Mouse (Mus musculus) spleen, postnatal 10 days (tissue): Measurements from ENCODE around the gene Gm20388.
"Not testable (repeated sequence)": the region's sequence is repeated elsewhere in the genome, so short reads cannot be mapped to it uniquely, and the experiment has no call there.

Experiments used
- DNase-seq, 2 experiments: peaks; one replicate each; pipeline ENCODE4 v3.0.0; 2021 to 2022; ENCODE audit warnings: low spot score in 2 of 2

Gene Gm20388

DNA sequence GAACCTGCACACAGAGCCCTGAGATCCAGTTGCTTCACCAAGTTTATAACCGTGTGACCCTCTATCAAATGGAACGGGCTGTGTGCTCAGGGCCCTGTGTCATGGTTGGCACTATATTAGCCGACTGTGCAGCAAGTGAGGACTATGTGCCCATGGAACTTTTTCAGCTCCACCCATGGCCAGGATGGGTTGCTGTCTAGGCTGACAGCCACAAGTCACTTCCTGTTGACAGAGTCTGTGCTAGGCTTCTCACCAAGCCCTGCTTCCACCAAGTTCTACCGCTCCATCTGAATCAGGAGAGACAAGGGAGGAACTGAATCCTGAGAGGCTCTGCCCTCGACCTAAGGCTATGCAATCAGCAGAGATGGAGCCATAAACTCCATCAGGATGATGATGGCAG is 2650.6 kb downstream of the Gm20388 start:
- no peak for DNase-seq

DNA sequence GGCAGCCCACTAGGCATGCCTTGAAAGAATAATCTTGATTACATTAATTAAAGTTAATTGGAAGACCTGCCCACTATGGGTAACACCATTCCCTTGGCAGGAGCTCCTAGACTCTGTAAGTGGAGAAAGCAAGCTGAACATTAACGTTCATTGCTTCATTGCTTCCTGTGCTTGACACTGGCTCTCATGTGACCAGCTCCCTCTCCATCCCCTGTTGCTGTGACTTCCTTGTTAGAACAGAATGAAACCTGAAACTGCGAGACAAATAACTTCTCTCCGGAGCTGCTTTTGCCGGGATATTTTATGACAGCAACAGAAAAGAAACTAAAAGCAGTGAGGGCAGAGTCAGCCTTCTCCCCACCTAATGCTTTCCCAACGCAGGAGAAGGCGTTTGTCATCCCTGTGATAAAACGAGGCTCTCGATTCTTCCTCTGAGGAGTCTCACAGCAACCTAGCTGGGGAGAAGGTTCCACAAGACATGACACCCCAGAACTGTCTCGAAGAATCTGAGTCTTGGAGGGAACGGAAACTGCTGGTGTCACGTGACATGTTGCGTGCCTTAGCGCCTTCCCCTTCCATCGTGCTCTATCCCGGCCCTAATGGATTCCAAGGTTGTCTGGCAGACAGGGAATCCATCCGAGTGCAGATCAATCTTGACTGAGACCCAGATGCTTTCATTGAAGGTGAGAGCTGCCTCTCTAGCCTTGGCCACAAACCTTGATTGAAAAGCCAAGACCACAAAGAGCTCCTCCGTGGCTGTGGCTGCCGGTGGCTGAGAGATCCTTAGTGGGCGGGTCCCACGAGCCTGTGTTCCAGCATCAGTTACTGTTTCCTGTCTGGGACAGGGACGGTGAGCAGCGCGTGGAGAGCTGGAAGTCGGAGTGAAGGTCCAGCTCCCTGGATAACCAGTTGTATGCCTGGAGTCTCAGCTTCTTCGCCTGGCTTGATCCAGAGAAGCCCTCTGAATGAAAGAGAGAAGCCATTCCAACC is 2654.0 kb downstream of the Gm20388 start:
- no peak for DNase-seq

DNA sequence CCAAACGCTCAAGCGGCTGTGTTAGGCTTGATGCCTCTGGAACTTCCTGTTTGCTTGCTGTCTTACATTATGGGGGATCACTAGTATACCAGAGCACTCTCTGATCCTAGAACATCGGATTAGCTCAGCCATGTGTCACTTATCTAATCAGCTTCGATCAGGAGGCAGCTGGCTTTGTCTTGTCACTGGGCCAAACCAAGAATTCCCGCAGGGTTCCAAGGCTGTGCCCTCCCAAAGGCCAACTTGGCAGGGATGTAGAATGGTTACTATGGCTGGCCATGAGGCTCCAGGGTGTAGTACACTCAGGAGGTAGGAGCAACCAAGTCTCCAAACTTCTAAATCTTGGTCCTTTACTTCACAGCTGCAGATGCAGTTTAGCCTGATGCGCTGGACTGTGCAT is 2656.1 kb downstream of the Gm20388 start:
- DNase-seq: peak in 1 of 2 experiments; percentile 45

DNA sequence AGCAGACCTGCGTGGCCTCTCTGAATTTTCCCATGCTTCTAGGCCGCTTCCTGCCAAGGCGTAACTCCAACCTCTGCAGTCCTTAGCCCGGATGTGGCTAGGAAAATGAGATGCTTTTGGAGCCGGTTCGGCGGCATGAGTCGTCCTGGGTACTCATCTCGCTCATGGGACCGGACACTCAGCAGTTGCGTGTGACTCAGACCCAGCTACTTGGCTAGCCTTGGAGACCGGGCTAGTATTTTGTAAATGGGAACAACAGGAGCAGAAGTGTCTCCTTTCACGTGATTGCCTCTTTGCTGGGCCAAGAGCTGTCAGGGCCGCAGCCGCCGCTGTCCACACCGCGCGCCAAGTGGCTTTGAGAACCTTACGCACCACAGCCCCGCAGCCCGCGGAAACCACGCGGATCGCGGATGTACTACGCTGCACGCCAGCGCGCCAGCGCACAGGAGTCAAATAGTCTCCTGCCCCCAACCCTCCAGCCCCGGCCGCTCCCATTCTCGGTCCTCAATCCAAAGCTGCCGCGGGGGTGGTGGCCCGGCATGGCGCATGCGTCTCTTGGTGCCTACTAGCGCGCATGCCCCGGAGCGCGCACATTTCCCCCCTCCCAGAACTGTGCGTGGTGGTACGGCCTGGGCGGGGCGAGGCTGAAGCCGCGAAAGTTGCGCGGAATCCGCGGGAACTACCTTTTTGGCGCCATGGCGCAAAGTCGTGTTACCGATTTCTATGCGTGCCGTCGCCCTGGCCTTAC is 2656.9 kb downstream of the Gm20388 start, which contains the start of gene Cdt1:
Gene Cdt1, plus strand, starts transcription at position 655 of the 748 bp plus-strand sequence.
- DNase-seq: peak; percentile 93 to 96

DNA sequence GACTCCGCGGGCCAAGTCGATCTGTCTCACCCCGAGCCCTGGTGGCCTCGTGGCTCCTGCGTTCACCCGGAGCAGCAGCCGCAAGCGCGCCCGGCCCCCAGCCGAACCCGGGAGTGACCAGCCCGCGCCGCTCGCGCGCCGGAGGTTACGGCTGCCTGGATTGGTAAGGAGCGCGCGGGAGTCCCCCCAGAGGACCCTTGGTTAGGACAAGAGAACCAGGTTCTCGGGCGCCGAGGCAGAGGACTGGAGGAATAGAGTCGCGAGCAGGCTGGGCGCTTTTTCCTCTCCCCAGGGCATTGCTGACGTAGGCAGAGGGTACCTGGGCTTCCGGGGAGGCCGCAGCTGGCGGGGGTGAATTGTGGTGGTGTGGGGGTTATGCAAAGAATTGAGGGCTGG is 2657.5 kb downstream of the Gm20388 start:
- peak in 1 of 2 experiments; percentile 82 for DNase-seq

DNA sequence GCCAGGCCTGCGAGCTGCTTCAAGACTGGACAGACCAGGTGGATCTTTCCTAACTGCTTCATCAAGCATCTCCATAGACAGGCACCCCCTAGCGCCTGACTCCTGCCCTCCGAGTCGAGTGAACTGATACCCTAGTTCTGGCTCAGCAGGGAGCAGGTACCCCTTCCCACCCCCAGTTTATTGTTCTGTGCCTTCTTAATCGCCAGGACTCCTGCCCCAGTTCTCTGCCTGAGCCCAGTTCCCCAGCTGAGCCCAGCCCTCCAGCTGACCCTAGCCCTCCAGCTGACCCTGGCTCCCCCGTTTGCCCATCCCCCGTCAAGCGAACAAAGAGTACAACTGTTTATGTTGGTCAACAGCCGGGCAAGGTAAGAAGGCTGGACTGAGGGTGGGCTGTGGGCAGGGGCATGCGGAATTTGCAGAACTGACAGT is 2658.3 kb downstream of the Gm20388 start:
- DNase-seq: peak; percentile 58 to 69

DNA sequence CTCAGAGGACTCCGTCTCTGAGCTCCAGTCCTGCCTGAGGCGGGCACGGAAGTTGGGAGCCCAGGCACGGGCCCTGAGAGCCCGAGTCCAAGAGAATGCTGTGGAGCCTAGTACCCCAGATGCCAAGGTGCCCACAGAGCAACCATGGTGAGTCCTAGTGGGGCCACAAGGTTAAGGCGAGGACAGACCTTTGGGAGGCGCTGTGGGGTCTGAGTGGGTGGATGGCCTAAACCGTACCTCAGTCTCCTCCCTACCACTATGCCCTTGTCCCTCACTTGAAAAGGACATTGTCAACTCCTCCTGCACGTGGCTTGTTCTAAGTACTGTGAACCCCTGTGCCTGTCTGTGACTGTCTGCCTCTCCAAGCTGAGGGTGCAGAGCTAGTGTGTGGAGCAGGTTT is 2658.7 kb downstream of the Gm20388 start:
- DNase-seq: peak in 1 of 2 experiments; percentile 63

DNA sequence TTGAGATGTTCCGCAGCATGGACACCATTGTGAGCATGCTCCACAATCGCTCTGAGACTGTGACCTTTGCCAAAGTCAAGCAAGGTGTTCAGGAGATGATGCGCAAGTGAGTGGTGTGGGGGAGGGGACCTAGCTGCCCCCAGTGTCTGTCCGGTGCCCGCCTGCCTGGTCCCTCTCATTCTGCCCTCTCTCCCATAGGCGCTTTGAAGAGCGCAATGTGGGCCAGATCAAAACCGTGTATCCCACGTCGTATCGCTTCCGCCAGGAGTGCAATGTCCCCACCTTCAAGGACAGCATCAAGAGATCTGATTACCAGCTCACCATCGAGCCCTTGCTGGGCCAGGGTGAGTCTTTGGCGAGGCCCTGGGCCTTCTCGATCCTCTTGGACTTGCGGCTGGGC is 2659.4 kb downstream of the Gm20388 start:
- no peak for DNase-seq

DNA sequence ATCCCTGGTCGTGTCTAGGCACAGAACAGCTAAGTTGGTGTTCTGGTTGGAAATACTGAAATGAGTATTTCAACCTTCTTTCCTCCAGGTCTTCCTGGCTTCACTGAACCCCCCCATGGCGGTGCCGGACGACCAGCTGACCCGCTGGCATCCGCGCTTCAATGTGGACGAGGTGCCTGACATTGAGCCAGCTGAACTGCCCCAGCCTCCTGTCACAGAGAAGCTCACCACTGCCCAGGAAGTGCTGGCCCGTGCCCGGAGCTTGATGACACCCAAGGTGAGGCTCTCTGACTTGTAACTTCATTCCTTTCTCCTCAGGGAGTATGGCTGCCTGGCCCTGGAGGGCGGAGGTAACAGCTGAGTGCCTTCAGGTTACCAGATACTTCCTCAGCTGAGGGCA is 2660.5 kb downstream of the Gm20388 start:
- no peak for DNase-seq

DNA sequence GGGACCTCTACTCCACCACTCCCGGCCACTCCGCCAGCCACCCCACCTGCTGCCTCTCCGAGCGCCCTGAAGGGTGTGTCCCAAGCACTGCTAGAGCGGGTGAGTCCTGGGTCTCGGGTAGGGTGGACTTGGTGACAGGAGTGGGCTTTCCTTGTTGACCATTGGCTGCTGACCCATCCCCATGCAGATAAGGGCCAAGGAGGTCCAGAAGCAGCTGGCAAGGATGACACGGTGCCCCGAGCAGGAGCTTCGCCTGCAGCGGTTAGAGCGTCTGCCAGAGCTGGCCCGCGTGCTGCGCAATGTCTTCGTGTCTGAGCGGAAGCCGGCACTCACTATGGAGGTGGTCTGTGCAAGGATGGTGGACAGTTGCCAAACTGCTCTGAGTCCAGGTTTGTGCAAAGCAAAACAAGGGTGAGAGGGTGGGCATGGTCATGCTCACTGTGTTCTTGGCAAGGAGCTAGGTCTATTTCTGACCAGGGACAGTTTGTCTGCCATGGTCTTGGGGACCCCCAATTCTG is 2661.2 kb downstream of the Gm20388 start:
- DNase-seq: no peak

DNA sequence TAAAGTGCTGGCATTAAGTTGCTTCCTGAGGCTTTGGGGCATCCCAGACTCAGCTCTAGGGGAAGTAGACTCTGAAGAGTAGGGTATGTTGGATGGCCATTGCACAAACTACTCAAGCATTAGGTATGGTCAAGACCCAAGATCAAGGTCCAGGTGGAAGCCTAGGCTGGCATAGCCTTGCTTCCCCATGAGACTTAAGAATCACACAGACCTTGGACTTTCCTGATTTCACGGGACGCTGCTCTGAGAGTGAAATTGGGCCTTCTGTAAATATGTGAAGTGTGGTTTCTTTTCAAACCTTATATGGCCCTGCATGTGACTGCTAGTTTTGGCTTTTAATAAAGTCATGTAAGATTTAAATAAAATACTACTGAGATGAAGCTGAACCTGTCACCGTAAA is 2662.1 kb downstream of the Gm20388 start:
- DNase-seq: no peak

DNA sequence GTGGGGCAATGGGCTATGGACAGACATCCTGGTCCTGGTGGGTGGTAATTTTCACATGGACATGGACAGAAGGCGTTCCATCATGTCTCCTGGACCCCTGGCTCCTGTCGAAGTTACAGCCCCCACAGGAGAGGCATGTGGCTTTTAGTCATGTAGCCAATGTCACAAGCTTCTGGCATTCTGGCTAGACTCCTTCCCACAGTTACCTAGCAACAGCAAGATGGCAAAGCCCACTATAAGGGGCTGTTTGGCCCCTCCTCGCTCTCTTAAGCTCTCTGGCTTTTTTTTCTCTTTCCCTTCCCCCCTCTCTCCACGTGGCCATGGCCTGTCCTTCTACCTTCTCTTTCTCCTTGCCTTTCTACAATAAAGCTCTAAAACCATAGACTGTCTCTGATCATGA is 2662.5 kb downstream of the Gm20388 start:
- not testable (repeated sequence) for DNase-seq

DNA sequence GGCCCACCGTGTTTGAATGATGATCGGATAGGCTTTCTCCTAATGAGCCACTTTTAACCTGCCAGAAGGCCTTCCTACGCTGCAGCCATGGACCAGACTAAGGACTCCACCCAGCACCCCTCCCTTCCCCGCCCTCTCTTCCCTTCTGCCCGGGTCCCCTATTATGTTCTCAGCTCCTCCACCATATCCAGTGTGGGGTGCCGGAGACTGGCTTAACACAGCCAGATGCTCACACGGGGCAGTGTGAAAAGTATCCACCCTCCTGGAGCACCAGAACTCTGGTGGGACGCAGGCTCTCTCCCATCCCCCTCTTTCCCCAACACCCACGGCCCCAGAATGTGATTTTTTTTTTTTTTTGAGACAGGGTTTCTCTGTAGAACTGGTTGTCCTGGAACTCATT is 2662.9 kb downstream of the Gm20388 start:
- no peak for DNase-seq

DNA sequence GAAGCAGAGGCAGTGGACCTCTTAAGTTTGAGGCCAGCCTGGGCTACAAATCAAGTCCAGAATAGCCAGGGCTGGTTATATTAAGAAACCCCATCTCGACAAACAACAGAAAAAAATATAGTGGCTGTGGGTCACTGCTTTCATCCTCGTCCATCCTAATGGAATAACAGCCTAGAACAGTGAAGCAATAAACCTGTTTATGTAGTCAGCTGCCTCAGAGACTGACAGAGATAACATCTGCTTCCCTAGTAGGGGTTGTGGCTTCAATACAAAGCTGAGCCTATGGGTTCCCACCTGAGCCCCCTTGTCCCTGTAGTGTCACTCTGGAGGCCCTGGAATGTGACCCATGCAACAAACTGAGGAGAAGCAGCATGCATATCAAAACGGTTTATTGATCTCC is 2663.6 kb downstream of the Gm20388 start:
- DNase-seq: no peak

DNA sequence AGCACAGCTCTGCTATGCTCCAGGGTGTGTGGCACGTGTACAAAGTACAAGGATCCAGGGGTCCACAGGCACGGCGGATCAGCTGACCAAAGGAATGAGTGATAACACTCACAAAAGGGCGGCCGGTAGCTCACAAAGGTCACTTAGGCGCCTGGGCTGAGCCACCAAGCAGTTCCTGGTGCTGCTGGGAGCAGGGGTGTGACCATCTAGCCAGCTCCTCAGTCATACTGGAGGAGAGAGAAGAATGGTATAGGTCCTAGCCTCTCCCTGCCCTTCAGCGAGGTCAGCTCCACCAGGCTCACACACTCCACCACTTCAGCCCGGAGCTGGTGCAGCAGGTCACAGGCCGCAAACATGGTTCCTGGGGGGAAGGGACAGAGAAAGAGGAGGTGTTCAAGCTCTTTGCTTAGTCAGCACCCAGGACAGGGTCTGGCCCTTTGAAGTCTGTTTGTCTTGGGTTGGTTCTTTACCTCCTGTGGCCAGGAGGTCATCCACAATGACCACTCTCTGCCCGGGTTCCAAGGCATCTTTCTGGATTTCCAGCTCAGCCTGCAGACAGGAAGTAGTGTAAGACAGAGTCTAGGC is 2664.1 kb downstream of the Gm20388 start:
- peak in 1 of 2 experiments; percentile 23 for DNase-seq

DNA sequence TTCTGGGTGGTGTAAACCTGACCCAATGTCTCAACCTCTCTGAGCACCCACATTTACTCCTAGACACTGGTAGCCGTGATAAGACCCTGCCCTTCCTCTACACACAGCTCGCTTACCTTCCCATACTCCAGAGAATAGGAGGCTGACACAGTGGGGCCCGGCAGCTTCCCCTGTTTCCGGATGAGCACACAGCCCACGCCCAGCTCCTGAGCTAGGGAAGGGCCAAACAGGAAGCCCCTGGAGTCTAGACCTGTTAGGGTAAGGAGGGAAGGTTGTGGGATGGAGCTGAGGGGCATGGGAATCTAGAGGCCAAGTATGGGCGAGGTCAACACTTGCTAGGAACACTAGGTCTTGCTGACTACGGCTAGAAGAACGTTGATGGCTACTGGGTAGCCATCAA is 2664.6 kb downstream of the Gm20388 start:
- DNase-seq: peak in 1 of 2 experiments; percentile 19

DNA sequence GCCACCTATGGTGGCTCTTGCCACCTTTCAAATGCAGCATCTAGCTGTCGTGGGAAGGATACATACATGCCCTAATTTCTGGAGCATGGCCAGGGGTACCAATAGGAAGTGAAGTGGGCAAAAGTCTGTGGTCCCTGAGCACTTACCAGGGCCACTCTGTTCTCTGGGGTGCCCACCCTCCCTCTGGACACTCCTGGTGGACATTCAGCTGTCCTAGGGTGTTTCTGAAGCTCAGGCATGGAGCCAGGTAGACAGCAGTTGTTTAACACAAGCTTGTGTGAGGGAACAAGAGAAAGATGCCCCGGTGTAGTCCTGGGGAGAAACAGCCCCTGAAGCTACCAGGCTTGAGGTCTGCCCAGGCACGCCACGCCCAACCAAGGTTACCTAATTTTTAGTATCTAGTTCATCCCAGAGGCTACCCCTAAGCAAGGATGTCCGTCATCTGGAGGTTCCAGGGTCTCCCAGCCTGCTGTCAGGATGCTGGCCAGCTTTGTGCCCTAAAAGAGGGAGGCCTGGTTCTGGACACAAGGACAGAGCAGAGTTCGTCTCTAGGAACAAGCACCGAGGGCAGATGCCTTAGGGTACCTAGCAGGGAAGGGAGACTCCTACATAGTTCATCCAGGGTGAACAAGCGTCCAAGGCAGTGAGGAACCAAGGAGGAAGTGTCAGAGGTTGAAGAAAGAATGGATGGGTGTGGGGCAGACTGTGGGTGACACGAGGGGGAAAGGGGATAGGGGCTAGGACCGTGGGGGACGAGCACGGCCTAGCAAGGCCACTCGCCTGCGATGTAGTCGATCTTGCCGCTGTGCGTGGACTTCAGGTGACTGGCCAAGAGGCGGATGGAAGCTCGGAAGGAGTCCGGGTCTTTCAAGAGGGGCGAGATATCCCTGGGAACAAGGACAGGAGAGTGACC is 2665.3 kb downstream of the Gm20388 start:
- DNase-seq: peak in 1 of 2 experiments; percentile 46

DNA sequence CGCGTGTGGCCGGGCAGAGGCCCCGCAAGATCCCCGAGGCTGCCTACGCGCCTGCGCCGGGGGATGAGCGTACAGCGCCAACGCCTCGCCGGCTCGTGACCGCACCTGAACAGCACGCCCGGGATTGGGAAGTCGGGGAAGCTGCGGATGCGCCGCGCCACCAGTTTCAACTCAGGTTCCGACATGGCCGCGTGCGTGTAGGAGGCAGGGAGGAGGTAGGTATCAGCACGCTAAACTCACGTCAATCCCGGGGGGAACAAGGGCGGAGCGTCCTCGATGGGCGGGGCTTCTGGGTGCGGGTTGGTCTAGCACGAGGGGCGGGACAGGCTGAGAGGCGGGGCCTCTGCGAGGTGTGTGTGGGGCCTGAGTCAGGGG is 2666.0 kb downstream of the Gm20388 start, which contains the start of gene Aprt:
Gene Aprt, minus strand, starts transcription at position 262 of the 375 bp plus-strand sequence.
- DNase-seq: peak; percentile 88 to 95

DNA sequence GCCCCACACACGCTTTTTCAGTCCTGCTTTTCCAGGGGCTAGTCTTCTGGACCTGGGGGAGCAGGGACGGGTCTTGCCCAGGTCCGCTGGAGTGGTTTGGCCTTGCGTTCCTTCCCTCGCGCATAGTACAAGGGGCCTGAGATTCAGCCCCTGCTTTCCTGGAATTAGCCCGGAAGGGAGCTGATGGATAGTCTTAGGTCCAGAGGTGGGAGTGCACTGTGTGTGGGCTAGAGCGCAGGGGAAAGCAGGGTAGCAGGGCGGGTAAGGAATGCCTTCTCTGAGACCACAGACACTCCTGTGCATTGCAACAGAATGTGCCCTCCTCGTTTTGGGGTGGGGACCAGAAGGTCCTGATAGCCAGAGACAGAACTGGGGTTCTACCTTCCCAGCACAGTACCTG is 2666.5 kb downstream of the Gm20388 start:
- no peak for DNase-seq

DNA sequence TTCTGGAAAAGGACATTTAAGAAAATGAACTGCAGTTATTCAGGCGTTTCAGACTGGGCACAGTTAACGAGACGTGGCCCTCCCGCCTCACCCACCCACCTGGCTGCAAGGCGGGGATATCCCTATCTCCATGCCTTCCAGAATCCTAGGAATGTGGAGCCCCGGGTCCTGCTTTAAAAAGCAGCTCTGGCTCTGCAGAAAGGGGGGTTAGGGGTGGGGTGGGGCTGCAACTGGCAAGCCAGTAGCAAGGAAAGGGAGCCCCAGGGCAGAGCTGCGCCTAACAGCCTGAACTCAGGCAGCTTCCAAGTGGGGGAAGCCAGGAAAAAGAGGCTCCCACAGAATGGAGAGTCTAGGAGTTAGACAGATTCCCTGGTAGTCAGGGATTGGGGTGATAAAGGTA is 2668.6 kb downstream of the Gm20388 start:
- DNase-seq: no peak

DNA sequence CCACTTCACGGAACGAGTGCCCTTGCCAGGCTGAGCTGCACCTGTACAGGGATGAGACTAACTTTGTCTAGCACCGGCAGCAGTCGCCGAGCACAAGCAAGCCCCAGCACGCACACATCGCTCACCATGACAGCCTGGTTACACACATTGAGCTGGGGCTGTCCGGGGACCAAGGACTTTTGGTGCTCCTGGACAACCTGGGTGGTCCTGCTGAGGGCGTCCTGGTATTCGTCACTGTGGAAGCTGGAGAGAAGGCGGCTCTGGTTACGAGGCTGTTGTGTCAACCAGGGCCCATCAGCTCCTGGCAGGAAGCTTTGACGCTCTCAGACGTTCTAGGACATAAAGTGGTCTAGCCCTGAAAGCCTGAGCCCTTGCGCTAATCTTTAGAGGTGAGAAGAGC is 2670.3 kb downstream of the Gm20388 start:
- DNase-seq: no peak
